Mouse (Mus musculus) limb, embryonic 13.5 days (tissue): ENCODE results near the gene Crhr1. TPM values are rescaled to one million over a fixed set of nuclear protein-coding genes. Genes with fewer than 3 reads are reported as not detected.
"Not testable (repeated sequence)": the region's sequence is repeated elsewhere in the genome, so short reads cannot be mapped to it uniquely, and the experiment has no call there.

Experiments
- ATAC-seq: fragments of 200-750 bp; cut with Nextera tagmentation; 2 replicates; pipeline ENCODE4 v1.8.0; 2017; ENCODE audit warnings: low read depth, moderate number of reproducible peaks, moderate TSS enrichment; ENCODE audit not compliant: low FRiP score
- H3K27ac ChIP-seq: fragments of 300-500 bp; sonication (generic); 2 replicates; pipeline ENCODE4 v1.5.1; 2015; ENCODE audit warnings: inconsistent platforms, mild to moderate bottlenecking, moderate library complexity
- H3K27me3 ChIP-seq: fragments of 300-500 bp; sonication (generic); 2 replicates; pipeline ENCODE4 v1.6.1; 2015; ENCODE audit warnings: mild to moderate bottlenecking, inconsistent platforms
- H3K36me3 ChIP-seq: fragments of 300-500 bp; sonication (generic); 2 replicates; pipeline ENCODE4 v1.6.1; 2015; ENCODE audit warnings: inconsistent platforms, mild to moderate bottlenecking, moderate library complexity
- H3K4me1 ChIP-seq: fragments of 300-500 bp; sonication (generic); 2 replicates; pipeline ENCODE4 v1.6.1; 2015; ENCODE audit warnings: inconsistent platforms
- H3K4me2 ChIP-seq: fragments of 300-500 bp; sonication (generic); replicated peaks from 2 replicates; pipeline ENCODE4 v1.6.1; 2015; ENCODE audit warnings: inconsistent platforms, mild to moderate bottlenecking, moderate library complexity
- H3K4me3 ChIP-seq: fragments of 300-500 bp; sonication (generic); 2 replicates; pipeline ENCODE4 v1.5.1; 2015; ENCODE audit warnings: moderate library complexity, mild to moderate bottlenecking, inconsistent platforms
- H3K9ac ChIP-seq: fragments of 300-500 bp; sonication (generic); 2 replicates; pipeline ENCODE4 v1.6.1; 2015; ENCODE audit warnings: mild to moderate bottlenecking, inconsistent platforms
- H3K9me3 ChIP-seq: fragments of 300-500 bp; sonication (generic); 2 replicates; pipeline ENCODE4 v1.6.1; 2016; ENCODE audit warnings: inconsistent platforms
- WGBS: fragments of 180-500 bp; shearing (Covaris S2); methylation state at CpG from one replicate; pipeline ENCODE4 v1.1.7; 2015; 5-methylcytosine and 5-hydroxymethylcytosine counted together
- polyA plus RNA-seq: library from polyadenylated mRNA; unstranded; fragments of >200 nt; fragmentation: Nextera tagmentation; extraction: Ambion mirVana; gene quantifications from 2 replicates; pipeline ENCODE4 v1.2.1, GENCODE M21; 2015

Gene Crhr1
- polyA plus RNA-seq, 1 experiment from 2014 or later, result 0.09 TPM

GRCm38 (mm10) chr11:104209041-104209440 is 76.4 kb downstream of the Crhr1 start:
- Histone ChIP-seq H3K4me1 (no peaks in the 10 kb centered on the region), H3K9ac (no peak overlapping the region), H3K27ac (no peak overlapping the region), H3K9me3 (no peaks in the 10 kb centered on the region), H3K36me3 (no peaks in the 10 kb centered on the region), H3K4me2 (no peak overlapping the region), H3K27me3 (no peaks in the 10 kb centered on the region; the same call in 1 of the 2 replicates), H3K4me3 (no peak overlapping the region)
- WGBS, result 71% methylated on average over 3 of the region's 3 CpGs
- no peak for ATAC-seq

GRCm38 (mm10) chr11:104211251-104211650 is 78.6 kb downstream of the Crhr1 start:
- Histone ChIP-seq H3K9ac (no peak overlapping the region), H3K27me3 (no peaks in the 10 kb centered on the region; the same call in 1 of the 2 replicates), H3K9me3 (no peaks in the 10 kb centered on the region), H3K4me2 (no peak overlapping the region), H3K4me1 (no peaks in the 10 kb centered on the region), H3K4me3 (no peak overlapping the region), H3K36me3 (no peaks in the 10 kb centered on the region), H3K27ac (no peak overlapping the region)
- 87% methylated on average over 6 of the region's 6 CpGs for WGBS
- no peak for ATAC-seq

GRCm38 (mm10) chr11:104214128-104214527 is 81.5 kb downstream of the Crhr1 start:
- not testable (repeated sequence) for H3K4me2 ChIP-seq, H3K4me1 ChIP-seq

GRCm38 (mm10) chr11:104218075-104218474 is 85.4 kb downstream of the Crhr1 start:
- Histone ChIP-seq H3K4me1 (no peaks in the 10 kb centered on the region), H3K27me3 (no peaks in the 10 kb centered on the region), H3K4me2 (no peak overlapping the region), H3K36me3 (no peaks in the 10 kb centered on the region), H3K9me3 (no peaks in the 10 kb centered on the region), H3K4me3 (no peak overlapping the region), H3K9ac (no peak overlapping the region), H3K27ac (no peak overlapping the region)
- 83% methylated on average over 3 of the region's 3 CpGs for WGBS
- ATAC-seq, result no peak

More at GRCm38 (mm10) chr11:104214128-104214527, 81.5 kb downstream of the Crhr1 start:
- H3K27ac ChIP-seq, H3K9ac ChIP-seq, H3K36me3 ChIP-seq, H3K27me3 ChIP-seq, H3K9me3 ChIP-seq, H3K4me3 ChIP-seq, ATAC-seq: not testable (repeated sequence)
- 95% methylated on average over 5 of the region's 5 CpGs for WGBS

GRCm38 (mm10) chr11:104220291-104220690 is 87.6 kb downstream of the Crhr1 start:
- ATAC-seq, result no peak
- no peaks in the 10 kb centered on the region for H3K9me3 ChIP-seq
- H3K4me1 ChIP-seq, result no peaks in the 10 kb centered on the region
- H3K4me2 ChIP-seq, result no peak overlapping the region
- H3K4me3 ChIP-seq, result no peak overlapping the region
- no peaks in the 10 kb centered on the region for H3K27me3 ChIP-seq
- no peaks in the 10 kb centered on the region for H3K36me3 ChIP-seq
- WGBS, result 82% methylated on average over 4 of the region's 4 CpGs
- H3K27ac ChIP-seq, result no peak overlapping the region
- H3K9ac ChIP-seq, result no peak overlapping the region

- H3K27ac ChIP-seq, result no peak overlapping the region
- H3K4me1 ChIP-seq, result no peaks in the 10 kb centered on the region
- no peak overlapping the region for H3K9ac ChIP-seq
- H3K27me3 ChIP-seq, result no peaks in the 10 kb centered on the region
- no peak overlapping the region for H3K4me2 ChIP-seq
- ATAC-seq, result no peak
- no peaks in the 10 kb centered on the region for H3K36me3 ChIP-seq
- no peak overlapping the region for H3K4me3 ChIP-seq
- 76% methylated on average over 5 of the region's 5 CpGs for WGBS
- no peaks in the 10 kb centered on the region for H3K9me3 ChIP-seq
Observed at GRCm38 (mm10) chr11:104221751-104222150, 89.1 kb downstream of the Crhr1 start.

GRCm38 (mm10) chr11:104223301-104223700 is 90.6 kb downstream of the Crhr1 start:
- Histone ChIP-seq H3K27ac (no peak overlapping the region), H3K9me3 (no peaks in the 10 kb centered on the region)

More at GRCm38 (mm10) chr11:104223301-104223700, 90.6 kb downstream of the Crhr1 start:
- Histone ChIP-seq H3K4me2 (no peak overlapping the region), H3K36me3 (no peaks in the 10 kb centered on the region), H3K9ac (no peak overlapping the region), H3K27me3 (peaks cover 6% of the 10 kb centered on the region), H3K4me1 (no peaks in the 10 kb centered on the region), H3K4me3 (no peak overlapping the region)
- WGBS, result 82% methylated on average over 9 of the region's 9 CpGs
- ATAC-seq, result no peak

Other genes with a start within 250 kb of the Crhr1 start
- 51.5 and 55.6 TPM in 2 replicates for gene Nsf, start 178.8 kb upstream of the Crhr1 start, polyA plus RNA-seq
- gene Arf2, start 166.1 kb upstream of the Crhr1 start, polyA plus RNA-seq, result 81.1 and 84.3 TPM in 2 replicates
- not detected in 2 replicates for gene Sppl2c, start 53.5 kb downstream of the Crhr1 start, polyA plus RNA-seq
- 3.0 and 4.9 TPM in 2 replicates for gene Mapt, start 98.5 kb downstream of the Crhr1 start, polyA plus RNA-seq